Mouse (Mus musculus): Measurements from ENCODE around the gene Tecpr1. TPM values are rescaled to one million over a fixed set of nuclear protein-coding genes. Genes with fewer than 3 reads are reported as not detected.

Tecpr1 gene
- total and polyA plus RNA-seq, 3 experiments: 6.9 to 20.1 (median 10.8) TPM

- H3K4me1 ChIP-seq (ENCODE audit: insufficient read depth, low read depth, low read length): no peaks in the 10 kb centered on the region
- TF ChIP-seq POLR2AphosphoS5 (IDR thresholded peaks at IDR 0.05; ENCODE audit: insufficient replicate concordance, low read depth, low read length): no peak
- no peak for ATAC-seq (ENCODE audit: extremely low read depth, insufficient number of reproducible peaks, low FRiP score, poor library complexity, severe bottlenecking)
- H3K4me3 ChIP-seq (ENCODE audit: low read depth, low read length): no peak overlapping the region
- peaks cover 8% of the 10 kb centered on the region for H3K36me3 ChIP-seq (replicated peaks)
- no peaks in the 10 kb centered on the region; the same call in 1 of the 2 replicates for H3K9me3 ChIP-seq (replicated peaks)
- DNase-seq (ENCODE audit: low spot score): no peak
- H3K27me3 ChIP-seq (ENCODE audit: insufficient read depth, low read length): peaks cover 9% of the 10 kb centered on the region; the same call in 1 of the 2 replicates
Observed at GRCm38 (mm10) chr5:144200616-144201015, 22.8 kb downstream of the Tecpr1 start.

- no peaks in the 10 kb centered on the region for H3K9me3 ChIP-seq (replicated peaks)
- no peak overlapping the region for H3K4me3 ChIP-seq (ENCODE audit: low read depth, low read length)
- TF ChIP-seq GATA2 (IDR thresholded peaks at IDR 0.05; ENCODE audit: borderline replicate concordance, low read depth, low read length): no peak
- no peak for TF ChIP-seq TAL1 (conservative IDR thresholded peaks at IDR 0.05; ENCODE audit: low read depth, low read length)
- TF ChIP-seq GATA1 (IDR thresholded peaks at IDR 0.05; ENCODE audit: borderline replicate concordance, low read length): no peak
- no peak for TF ChIP-seq POLR2AphosphoS5 (IDR thresholded peaks at IDR 0.05; ENCODE audit: insufficient replicate concordance, low read depth, low read length)
- TF ChIP-seq CTCF (IDR thresholded peaks at IDR 0.05; ENCODE audit: low read depth, low read length): no peak
- H3K4me1 ChIP-seq (ENCODE audit: insufficient read depth, low read depth, low read length): peaks cover 13% of the 10 kb centered on the region
- DNase-seq (ENCODE audit: low spot score) (no peak), ATAC-seq (ENCODE audit: extremely low read depth, insufficient number of reproducible peaks, low FRiP score, poor library complexity, severe bottlenecking) (no peak)
- peaks cover 9% of the 10 kb centered on the region; the same call in 1 of the 2 replicates for H3K27me3 ChIP-seq (ENCODE audit: insufficient read depth, low read length)
- H3K36me3 ChIP-seq (replicated peaks): peaks cover 30% of the 10 kb centered on the region
Observed at GRCm38 (mm10) chr5:144195567-144195966, 27.8 kb downstream of the Tecpr1 start.

DNA sequence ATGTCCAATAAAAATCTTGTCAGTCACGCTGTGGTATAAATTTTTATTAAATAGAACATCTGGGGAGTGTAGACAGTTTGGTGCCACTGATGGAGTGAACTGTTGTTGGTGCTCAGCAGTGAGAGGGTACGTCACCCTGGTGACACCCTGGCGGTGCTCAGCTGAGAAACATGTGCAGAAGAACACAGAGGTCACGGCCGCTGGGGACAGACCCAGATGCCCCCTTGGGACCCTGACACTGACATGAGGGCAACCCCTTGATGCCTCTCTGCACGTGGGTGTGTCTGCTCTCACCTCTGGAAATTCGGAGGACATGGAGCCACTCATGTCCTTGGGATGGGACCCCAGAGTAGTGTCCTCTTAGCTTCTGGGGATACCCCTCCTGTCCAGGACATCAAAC is 29.0 kb downstream of the Tecpr1 start:
- ATAC-seq (ENCODE audit: extremely low read depth, insufficient number of reproducible peaks, low FRiP score, poor library complexity, severe bottlenecking) (no peak), DNase-seq (ENCODE audit: low spot score) (no peak)
- Histone ChIP-seq H3K27me3 (ENCODE audit: insufficient read depth, low read length) (no peaks in the 10 kb centered on the region; the same call in 1 of the 2 replicates), H3K4me3 (ENCODE audit: low read depth, low read length) (no peak overlapping the region), H3K9me3 (replicated peaks) (no peaks in the 10 kb centered on the region), H3K36me3 (replicated peaks) (peaks cover 30% of the 10 kb centered on the region), H3K4me1 (ENCODE audit: insufficient read depth, low read depth, low read length) (peaks cover 24% of the 10 kb centered on the region)
- TF ChIP-seq GATA1 (IDR thresholded peaks at IDR 0.05; ENCODE audit: borderline replicate concordance, low read length) (no peak), CTCF (IDR thresholded peaks at IDR 0.05; ENCODE audit: low read depth, low read length) (no peak), GATA2 (IDR thresholded peaks at IDR 0.05; ENCODE audit: borderline replicate concordance, low read depth, low read length) (no peak), TAL1 (conservative IDR thresholded peaks at IDR 0.05; ENCODE audit: low read depth, low read length) (no peak), POLR2AphosphoS5 (IDR thresholded peaks at IDR 0.05; ENCODE audit: insufficient replicate concordance, low read depth, low read length) (no peak)

- Histone ChIP-seq H3K4me3 (ENCODE audit: low read depth, low read length) (no peak overlapping the region), H3K9me3 (replicated peaks) (no peaks in the 10 kb centered on the region), H3K27me3 (ENCODE audit: insufficient read depth, low read length) (no peaks in the 10 kb centered on the region; the same call in 1 of the 2 replicates), H3K4me1 (ENCODE audit: insufficient read depth, low read depth, low read length) (peaks cover 32% of the 10 kb centered on the region), H3K36me3 (replicated peaks) (peaks cover 45% of the 10 kb centered on the region)
- no peak for DNase-seq (ENCODE audit: low spot score)
- ATAC-seq (ENCODE audit: extremely low read depth, insufficient number of reproducible peaks, low FRiP score, poor library complexity, severe bottlenecking): no peak
- TF ChIP-seq CTCF (IDR thresholded peaks at IDR 0.05; ENCODE audit: low read depth, low read length) (no peak), TAL1 (conservative IDR thresholded peaks at IDR 0.05; ENCODE audit: low read depth, low read length) (no peak), GATA2 (IDR thresholded peaks at IDR 0.05; ENCODE audit: borderline replicate concordance, low read depth, low read length) (no peak)
Observed at GRCm38 (mm10) chr5:144192673-144193072, 30.7 kb downstream of the Tecpr1 start.

- DNase-seq (ENCODE audit: low spot score) (no peak), ATAC-seq (ENCODE audit: extremely low read depth, insufficient number of reproducible peaks, low FRiP score, poor library complexity, severe bottlenecking) (no peak)
- H3K36me3 ChIP-seq (replicated peaks): peaks cover 60% of the 10 kb centered on the region
- H3K9me3 ChIP-seq (replicated peaks): no peaks in the 10 kb centered on the region
- H3K4me1 ChIP-seq (ENCODE audit: insufficient read depth, low read depth, low read length): peaks cover 32% of the 10 kb centered on the region
- TF ChIP-seq POLR2AphosphoS5 (IDR thresholded peaks at IDR 0.05; ENCODE audit: insufficient replicate concordance, low read depth, low read length) (no peak), TAL1 (conservative IDR thresholded peaks at IDR 0.05; ENCODE audit: low read depth, low read length) (no peak), CTCF (IDR thresholded peaks at IDR 0.05; ENCODE audit: low read depth, low read length) (no peak), GATA2 (IDR thresholded peaks at IDR 0.05; ENCODE audit: borderline replicate concordance, low read depth, low read length) (no peak), GATA1 (IDR thresholded peaks at IDR 0.05; ENCODE audit: borderline replicate concordance, low read length) (no peak)
- no peaks in the 10 kb centered on the region; the same call in 1 of the 2 replicates for H3K27me3 ChIP-seq (ENCODE audit: insufficient read depth, low read length)
- peak overlapping the region; percentile 68; the same call in 1 of the 2 replicates for H3K4me3 ChIP-seq (ENCODE audit: low read depth, low read length)
Observed at GRCm38 (mm10) chr5:144191026-144191425, 32.4 kb downstream of the Tecpr1 start.

- H3K36me3 ChIP-seq (replicated peaks): peaks cover 69% of the 10 kb centered on the region
- ATAC-seq (ENCODE audit: extremely low read depth, insufficient number of reproducible peaks, low FRiP score, poor library complexity, severe bottlenecking) (peak; percentile 74), DNase-seq (ENCODE audit: low spot score) (peak; percentile 68)
- H3K9me3 ChIP-seq (replicated peaks): no peaks in the 10 kb centered on the region
- H3K27me3 ChIP-seq (ENCODE audit: insufficient read depth, low read length): no peaks in the 10 kb centered on the region; the same call in 1 of the 2 replicates
- H3K4me3 ChIP-seq (ENCODE audit: low read depth, low read length): peak within 1 kb of the TSS; percentile 68
- peaks cover 32% of the 10 kb centered on the region for H3K4me1 ChIP-seq (ENCODE audit: insufficient read depth, low read depth, low read length)
- TF ChIP-seq CTCF (IDR thresholded peaks at IDR 0.05; ENCODE audit: low read depth, low read length): no peak
- TF ChIP-seq TAL1 (conservative IDR thresholded peaks at IDR 0.05; ENCODE audit: low read depth, low read length): no peak
- no peak for TF ChIP-seq GATA2 (IDR thresholded peaks at IDR 0.05; ENCODE audit: borderline replicate concordance, low read depth, low read length)
- TF ChIP-seq POLR2AphosphoS5 (IDR thresholded peaks at IDR 0.05; ENCODE audit: insufficient replicate concordance, low read depth, low read length): no peak
- TF ChIP-seq GATA1 (IDR thresholded peaks at IDR 0.05; ENCODE audit: borderline replicate concordance, low read length): no peak
Observed at GRCm38 (mm10) chr5:144189950-144190583, 33.3 kb downstream of the Tecpr1 start, which contains the start of gene Bhlha15. Gene Bhlha15 (plus strand): TSS chr5:144190286.
